Mouse (Mus musculus) heart, postnatal 0 days (tissue): Measurements from ENCODE around the gene Gstt4.

ENCODE experiments used
- CTCF ChIP-seq: IDR thresholded peaks from 2 replicates; pipeline ENCODE4 v1.5.1; 2016; ENCODE audit warnings: antibody characterized with exemption, control low read depth, low read depth
- EP300 ChIP-seq: IDR thresholded peaks from 2 replicates; pipeline ENCODE4 v1.6.1; 2016; ENCODE audit warnings: antibody characterized with exemption, low read depth

DNA sequence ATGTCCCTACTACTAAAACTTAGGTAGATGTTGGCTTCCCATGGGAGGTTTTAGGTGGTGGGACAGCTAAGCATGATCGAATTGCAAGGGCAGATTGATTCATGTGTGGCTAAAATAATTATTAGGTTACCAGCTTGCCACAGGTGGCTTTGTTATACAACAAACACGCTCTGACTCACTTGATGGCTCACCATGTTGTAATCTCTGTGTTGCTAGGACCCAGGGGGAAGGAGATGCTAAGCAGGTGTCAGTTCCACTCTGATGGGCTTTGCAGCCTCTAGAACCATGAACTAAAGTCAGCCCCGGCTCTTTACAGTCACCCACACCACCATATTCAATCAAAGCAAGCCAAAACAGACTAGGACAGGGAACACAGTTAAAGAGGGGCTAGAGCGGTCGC is 2.5 kb downstream of the Gstt4 start:
- TF ChIP-seq CTCF, result no peak
- no peak for TF ChIP-seq EP300
